Mouse (Mus musculus) hindbrain, embryonic 11.5 days (tissue): ENCODE measurements at regions not wholly inside any gene's neighbourhood (a gene's known extent, or its start where the extent isn't known, plus 50 kb on each side); places are given as distances from the start of the nearest gene placed in this dataset.
"Not testable (repeated sequence)": the region's sequence is repeated elsewhere in the genome, so short reads cannot be mapped to it uniquely, and the experiment has no call there.

Experiments used
- ATAC-seq: fragments of 200-750 bp; cut with Nextera tagmentation; 2 replicates; pipeline ENCODE4 v1.8.0; 2017; ENCODE audit warnings: mild to moderate bottlenecking, moderate TSS enrichment, moderate library complexity; ENCODE audit not compliant: low FRiP score
- DNase-seq: peaks from one replicate; pipeline ENCODE4 v3.0.0-alpha.2; 2015; ENCODE audit warnings: low spot score
- H3K27ac ChIP-seq: fragments of 300-500 bp; sonication (generic); 2 replicates; pipeline ENCODE4 v1.5.1; 2014; ENCODE audit warnings: mild to moderate bottlenecking, low read depth, low read length
- H3K27me3 ChIP-seq: fragments of 300-500 bp; sonication (generic); 2 replicates; pipeline ENCODE4 v1.6.1; 2014; ENCODE audit warnings: mild to moderate bottlenecking, low read length, moderate library complexity, mixed read lengths; ENCODE audit not compliant: control insufficient read depth, insufficient read depth
- H3K36me3 ChIP-seq: fragments of 300-500 bp; sonication (generic); 2 replicates; pipeline ENCODE4 v1.6.1; 2014; ENCODE audit warnings: mild to moderate bottlenecking, low read length, moderate library complexity, mixed read lengths; ENCODE audit not compliant: control insufficient read depth, insufficient read depth
- H3K4me1 ChIP-seq: fragments of 300-500 bp; sonication (generic); replicated peaks from 2 replicates; pipeline ENCODE4 v1.6.1; 2014; ENCODE audit warnings: low read length, mixed read lengths; ENCODE audit not compliant: control insufficient read depth, insufficient read depth
- H3K4me2 ChIP-seq: fragments of 300-500 bp; sonication (generic); replicated peaks from 2 replicates; pipeline ENCODE4 v1.6.1; 2014; ENCODE audit warnings: mild to moderate bottlenecking, low read depth, low read length
- H3K4me3 ChIP-seq: fragments of 300-500 bp; sonication (generic); 2 replicates; pipeline ENCODE4 v1.5.1; 2014; ENCODE audit warnings: low read depth, low read length
- H3K9ac ChIP-seq: fragments of 300-500 bp; sonication (generic); 2 replicates; pipeline ENCODE4 v1.6.1; 2014; ENCODE audit warnings: low read depth, low read length
- H3K9me3 ChIP-seq: fragments of 300-500 bp; sonication (generic); 2 replicates; pipeline ENCODE4 v1.6.1; 2016; ENCODE audit warnings: low read length; ENCODE audit not compliant: control insufficient read depth
- WGBS: fragments of 180-500 bp; shearing (Covaris S2); extraction: QIAGEN DNeasy Blood & Tissue Kit; methylation state at CpG from one replicate; pipeline ENCODE4 v1.1.7; 2014; 5-methylcytosine and 5-hydroxymethylcytosine counted together

- Histone ChIP-seq H3K27ac (no peak overlapping the region), H3K36me3 (no peaks in the 10 kb centered on the region), H3K4me2 (no peak overlapping the region), H3K4me3 (no peak overlapping the region), H3K4me1 (no peaks in the 10 kb centered on the region), H3K27me3 (no peaks in the 10 kb centered on the region), H3K9me3 (no peaks in the 10 kb centered on the region), H3K9ac (no peak overlapping the region)
- ATAC-seq = no peak
- no peak for DNase-seq
- 87% methylated on average over 4 of the region's 4 CpGs for WGBS
These were observed 60.6 kb upstream of the Helt start for GRCm38 (mm10) chr8:46355066-46355465.

GRCm38 (mm10) chr8:46357961-46358360 is 63.5 kb upstream of the Helt start:
- not testable (repeated sequence) for DNase-seq, H3K9ac ChIP-seq, H3K4me3 ChIP-seq, ATAC-seq, H3K27me3 ChIP-seq, H3K9me3 ChIP-seq, H3K4me1 ChIP-seq, H3K27ac ChIP-seq, H3K4me2 ChIP-seq, H3K36me3 ChIP-seq
- 93% methylated on average over 9 of the region's 9 CpGs for WGBS

GRCm38 (mm10) chr8:46362871-46363306 is 68.4 kb upstream of the Helt start:
- ATAC-seq (no peak), DNase-seq (no peak)
- Histone ChIP-seq H3K9me3 (no peaks in the 10 kb centered on the region), H3K9ac (no peak overlapping the region), H3K4me1 (no peaks in the 10 kb centered on the region), H3K27me3 (no peaks in the 10 kb centered on the region), H3K27ac (no peak overlapping the region), H3K4me2 (no peak overlapping the region), H3K4me3 (no peak overlapping the region), H3K36me3 (no peaks in the 10 kb centered on the region)
- 81% methylated on average over 2 of the region's 2 CpGs for WGBS

GRCm38 (mm10) chr8:46365711-46366110 is 71.2 kb upstream of the Helt start:
- DNase-seq = no peak
- no peak overlapping the region for H3K4me2 ChIP-seq
- no peak overlapping the region for H3K9ac ChIP-seq
- no peak overlapping the region for H3K4me3 ChIP-seq
- no peak overlapping the region for H3K27ac ChIP-seq
- H3K36me3 ChIP-seq = no peaks in the 10 kb centered on the region
- H3K9me3 ChIP-seq = no peaks in the 10 kb centered on the region
- WGBS = 91% methylated on average over 5 of the region's 5 CpGs
- H3K27me3 ChIP-seq = no peaks in the 10 kb centered on the region
- no peak for ATAC-seq
- H3K4me1 ChIP-seq = no peaks in the 10 kb centered on the region

- Histone ChIP-seq H3K9me3 (no peaks in the 10 kb centered on the region), H3K4me1 (no peaks in the 10 kb centered on the region), H3K4me3 (no peak overlapping the region), H3K36me3 (no peaks in the 10 kb centered on the region), H3K4me2 (no peak overlapping the region), H3K27me3 (no peaks in the 10 kb centered on the region), H3K27ac (no peak overlapping the region), H3K9ac (no peak overlapping the region)
- 93% methylated on average over 3 of the region's 3 CpGs for WGBS
- no peak for ATAC-seq
- DNase-seq = no peak
These were observed 72.7 kb upstream of the Helt start for GRCm38 (mm10) chr8:46367125-46367524.

- Histone ChIP-seq H3K4me1 (no peaks in the 10 kb centered on the region), H3K27me3 (no peaks in the 10 kb centered on the region), H3K9me3 (no peaks in the 10 kb centered on the region), H3K4me3 (no peak overlapping the region), H3K27ac (no peak overlapping the region), H3K9ac (no peak overlapping the region), H3K36me3 (no peaks in the 10 kb centered on the region), H3K4me2 (no peak overlapping the region)
- 82% methylated on average over 4 of the region's 4 CpGs for WGBS
- DNase-seq = no peak
- no peak for ATAC-seq
These were observed 79.6 kb upstream of the Helt start for GRCm38 (mm10) chr8:46374092-46374491.

- WGBS = 73% methylated on average over 2 of the region's 2 CpGs
- no peaks in the 10 kb centered on the region for H3K9me3 ChIP-seq
- no peak for DNase-seq
- H3K9ac ChIP-seq = no peak overlapping the region
- no peak for ATAC-seq
- no peaks in the 10 kb centered on the region for H3K27me3 ChIP-seq
- no peak overlapping the region for H3K4me2 ChIP-seq
- no peaks in the 10 kb centered on the region for H3K4me1 ChIP-seq
- no peak overlapping the region for H3K27ac ChIP-seq
- no peak overlapping the region for H3K4me3 ChIP-seq
- no peaks in the 10 kb centered on the region for H3K36me3 ChIP-seq
These were observed 81.5 kb upstream of the Helt start for GRCm38 (mm10) chr8:46375986-46376385.

- H3K4me2 ChIP-seq = no peak overlapping the region
- no peaks in the 10 kb centered on the region for H3K27me3 ChIP-seq
- H3K27ac ChIP-seq = no peak overlapping the region
- H3K4me1 ChIP-seq = no peaks in the 10 kb centered on the region
- H3K9ac ChIP-seq = no peak overlapping the region
- H3K36me3 ChIP-seq = no peaks in the 10 kb centered on the region
- H3K9me3 ChIP-seq = no peaks in the 10 kb centered on the region
- DNase-seq (no peak), ATAC-seq (no peak)
- 84% methylated on average over 7 of the region's 7 CpGs for WGBS
- no peak overlapping the region for H3K4me3 ChIP-seq
These were observed 85.9 kb upstream of the Acsl1 start for GRCm38 (mm10) chr8:46384926-46385325.

GRCm38 (mm10) chr8:46385806-46386205 is 85.0 kb upstream of the Acsl1 start:
- Histone ChIP-seq H3K4me3 (no peak overlapping the region), H3K36me3 (no peaks in the 10 kb centered on the region), H3K4me1 (no peaks in the 10 kb centered on the region), H3K9ac (no peak overlapping the region), H3K27ac (no peak overlapping the region), H3K4me2 (no peak overlapping the region), H3K27me3 (no peaks in the 10 kb centered on the region), H3K9me3 (no peaks in the 10 kb centered on the region)
- WGBS = 90% methylated on average over 6 of the region's 6 CpGs
- DNase-seq (no peak), ATAC-seq (no peak)
